Mouse (Mus musculus): ENCODE data around the gene Zfr2.

Gene Zfr2

GRCm38 (mm10) chr10:81249442-81249841 lies 16.5 kb downstream of the Zfr2 start:
- DNase-seq: peak in 1 of 2 experiments; percentile 19

- DNase-seq: peak; percentile 65 to 77
These were observed 19.8 kb downstream of the Zfr2 start, which contains the start of gene Matk for GRCm38 (mm10) chr10:81252424-81253419. TSS of gene Matk (plus strand) at chr10:81252935.

- no peak for DNase-seq
These were observed 21.9 kb downstream of the Zfr2 start for GRCm38 (mm10) chr10:81254886-81255285.

GRCm38 (mm10) chr10:81257158-81258039 lies 24.4 kb downstream of the Zfr2 start:
- peak; percentile 47 to 76 for DNase-seq

GRCm38 (mm10) chr10:81259225-81259884 lies 26.4 kb downstream of the Zfr2 start:
- DNase-seq: no peak

GRCm38 (mm10) chr10:81261025-81261424 lies 28.1 kb downstream of the Zfr2 start:
- DNase-seq: no peak

GRCm38 (mm10) chr10:81265540-81265939 lies 32.6 kb downstream of the Zfr2 start:
- peak in 1 of 2 experiments; percentile 36 for DNase-seq

GRCm38 (mm10) chr10:81266211-81267105 lies 33.5 kb downstream of the Zfr2 start, which contains the start of the genes Mrpl54 and Apba3:
TSS of gene Mrpl54 (minus strand) at chr10:81266934.
TSS of gene Apba3 (plus strand) at chr10:81266960.
- peak; percentile 95 to 96 for DNase-seq

GRCm38 (mm10) chr10:81268056-81268455 lies 35.1 kb downstream of the Zfr2 start:
- DNase-seq: peak; percentile 60 to 74

- DNase-seq: peak in 1 of 2 experiments; percentile 31
These were observed 35.9 kb downstream of the Zfr2 start for GRCm38 (mm10) chr10:81268643-81269412.

- no peak for DNase-seq
These were observed 39.4 kb downstream of the Zfr2 start for GRCm38 (mm10) chr10:81272356-81272755.

- DNase-seq: no peak
These were observed 40.9 kb downstream of the Zfr2 start for GRCm38 (mm10) chr10:81273842-81274241.

- DNase-seq: no peak
These were observed 44.7 kb downstream of the Zfr2 start for GRCm38 (mm10) chr10:81277676-81278075.

- no peak for DNase-seq
These were observed 46.5 kb downstream of the Zfr2 start for GRCm38 (mm10) chr10:81279496-81279895.

GRCm38 (mm10) chr10:81284189-81284588 lies 51.2 kb downstream of the Zfr2 start:
- DNase-seq: no peak

GRCm38 (mm10) chr10:81284719-81285118 lies 51.8 kb downstream of the Zfr2 start:
- peak in 1 of 2 experiments; percentile 60 for DNase-seq

- peak; percentile 96 to 97 for DNase-seq
These were observed 52.9 kb downstream of the Zfr2 start for GRCm38 (mm10) chr10:81285694-81286450.

- DNase-seq: peak in 1 of 2 experiments; percentile 43
These were observed 53.6 kb downstream of the Zfr2 start for GRCm38 (mm10) chr10:81286586-81286985.

GRCm38 (mm10) chr10:81287513-81288157 lies 54.7 kb downstream of the Zfr2 start:
- peak; percentile 74 to 76 for DNase-seq
